Mouse (Mus musculus) E14TG2a.4 (cell line): ENCODE data around the gene Snx20.

Experiments
- CTCF ChIP-seq: conservative IDR thresholded peaks from 2 replicates; pipeline ENCODE4 v1.5.1; 2014; ENCODE audit warnings: low read length
- NANOG ChIP-seq: IDR thresholded peaks from 2 replicates; pipeline ENCODE4 v1.6.1; 2014; ENCODE audit warnings: borderline replicate concordance, low read length, mixed read lengths

- TF ChIP-seq CTCF (no peak), NANOG (no peak)
Measured at GRCm38 (mm10) chr8:88631081-88631480, 4.8 kb downstream of the Snx20 start.
